Mouse (Mus musculus) left cerebral cortex, postnatal 25 days (tissue): ENCODE measurements at regions not wholly inside any gene's neighbourhood (a gene's known extent, or its start where the extent isn't known, plus 50 kb on each side); places are given as distances from the start of the nearest gene placed in this dataset.
A peak's percentile ranks its signal among the peaks of the same experiment; 100 is the strongest.

Experiments
- DNase-seq, 2 experiments: peaks; one replicate each; pipeline ENCODE4 v3.0.0; 2022; ENCODE audit warnings: low spot score in 2 of 2, mixed read lengths in 1 of 2
- intact Hi-C: fragments of 180-260 bp; cut with DNase I; formaldehyde crosslinking; loops from one replicate; pipeline ENCODE4 v1.15.1; 2025

- no peak for DNase-seq
- intact Hi-C loops = no loop called here
Observed at GRCm38 (mm10) chr8:10835054-10835453, 173.2 kb downstream of the Irs2 start.

GRCm38 (mm10) chr8:10831864-10832263, 176.4 kb downstream of the Irs2 start:
- DNase-seq = no peak
- intact Hi-C loops = loop anchor here (5.0 kb wide), 1 partner anchor 115 kb away; no protein-coding TSS in a partner anchor

GRCm38 (mm10) chr8:10831277-10831676, 177.0 kb downstream of the Irs2 start:
- DNase-seq = no peak
- intact Hi-C loops = loop anchor here (5.0 kb wide), 1 partner anchor 116 kb away; no protein-coding TSS in a partner anchor

- DNase-seq = no peak
- intact Hi-C loops = loop anchor here (5.0 kb wide), 1 partner anchor 116 kb away; no protein-coding TSS in a partner anchor
Observed at GRCm38 (mm10) chr8:10830835-10831234, 177.4 kb downstream of the Irs2 start.

- DNase-seq = no peak
- intact Hi-C loops = loop anchor here (5.0 kb wide), 2 partner anchors 94 to 179 kb away; partner anchors contain the start of gene Irs2
Observed at GRCm38 (mm10) chr8:10828580-10828979, 179.7 kb downstream of the Irs2 start.

GRCm38 (mm10) chr8:10827560-10827959, 180.7 kb downstream of the Irs2 start:
- intact Hi-C loops = loop anchor here (5.0 kb wide), 2 partner anchors 95 to 180 kb away; partner anchors contain the start of gene Irs2
- no peak for DNase-seq

- intact Hi-C loops = loop anchor here (5.0 kb wide), 2 partner anchors 96 to 181 kb away; partner anchors contain the start of gene Irs2
Observed at GRCm38 (mm10) chr8:10825981-10826380, 182.3 kb downstream of the Irs2 start.

GRCm38 (mm10) chr8:10825192-10825926, 182.9 kb downstream of the Irs2 start:
- peak in 1 of 2 experiments; percentile 75 for DNase-seq
- intact Hi-C loops = loop anchor here (5.0 kb wide), 2 partner anchors 97 to 182 kb away; partner anchors contain the start of gene Irs2

More at GRCm38 (mm10) chr8:10825981-10826380, 182.3 kb downstream of the Irs2 start:
- no peak for DNase-seq

GRCm38 (mm10) chr8:10821901-10822300, 186.4 kb downstream of the Irs2 start:
- DNase-seq = no peak
- intact Hi-C loops = no loop called here

GRCm38 (mm10) chr8:10814499-10814898, 193.8 kb downstream of the Irs2 start:
- DNase-seq = no peak
- intact Hi-C loops = loop anchor here (5.0 kb wide), 1 partner anchor 188 kb away; no protein-coding TSS in a partner anchor

- intact Hi-C loops = loop anchor here (5.0 kb wide), 1 partner anchor 190 kb away; no protein-coding TSS in a partner anchor
- peak; percentile 78 to 83 for DNase-seq
Observed at GRCm38 (mm10) chr8:10812060-10812670, 196.1 kb downstream of the Irs2 start.

GRCm38 (mm10) chr8:10807040-10807439, 201.2 kb downstream of the Irs2 start:
- intact Hi-C loops = no loop called here
- DNase-seq = no peak

GRCm38 (mm10) chr8:10805405-10806151, 202.7 kb downstream of the Irs2 start:
- no peak for DNase-seq
- intact Hi-C loops = no loop called here

GRCm38 (mm10) chr8:10804974-10805373, 203.3 kb downstream of the Irs2 start:
- intact Hi-C loops = no loop called here
- DNase-seq = no peak

GRCm38 (mm10) chr8:10802003-10802402, 206.3 kb downstream of the Irs2 start:
- intact Hi-C loops = no loop called here
- DNase-seq = no peak

GRCm38 (mm10) chr8:10801580-10801979, 206.7 kb downstream of the Irs2 start:
- no peak for DNase-seq
- intact Hi-C loops = no loop called here

- no peak for DNase-seq
- intact Hi-C loops = no loop called here
Observed at GRCm38 (mm10) chr8:10798444-10798843, 209.8 kb downstream of the Irs2 start.

- intact Hi-C loops = no loop called here
- no peak for DNase-seq
Observed at GRCm38 (mm10) chr8:10794367-10795189, 213.7 kb downstream of the Irs2 start.
